Mouse (Mus musculus) stomach, embryonic 15.5 days (tissue): ENCODE data around the gene Atg2a. TPM values are rescaled to one million over a fixed set of nuclear protein-coding genes. Genes with fewer than 3 reads are reported as not detected.
A peak's percentile ranks its signal among the peaks of the same experiment; 100 is the strongest.

Experiments used
- ATAC-seq: fragments of 200-750 bp; cut with Nextera tagmentation; 2 replicates; pipeline ENCODE4 v1.8.0; 2017; ENCODE audit warnings: low read depth, moderate number of reproducible peaks, moderate TSS enrichment; ENCODE audit not compliant: insufficient read depth, low FRiP score
- H3K27ac ChIP-seq: fragments of 300-500 bp; sonication (generic); 2 replicates; pipeline ENCODE4 v1.5.1; 2015; ENCODE audit warnings: mild to moderate bottlenecking, inconsistent platforms
- H3K27me3 ChIP-seq: fragments of 300-500 bp; sonication (generic); replicated peaks from 2 replicates; pipeline ENCODE4 v1.6.1; 2015; ENCODE audit warnings: inconsistent platforms
- H3K36me3 ChIP-seq: fragments of 300-500 bp; sonication (generic); 2 replicates; pipeline ENCODE4 v1.6.1; 2015; ENCODE audit warnings: inconsistent platforms
- H3K4me1 ChIP-seq: fragments of 300-500 bp; sonication (generic); 2 replicates; pipeline ENCODE4 v1.6.1; 2015; ENCODE audit warnings: inconsistent platforms
- H3K4me2 ChIP-seq: fragments of 300-500 bp; sonication (generic); 2 replicates; pipeline ENCODE4 v1.6.1; 2015; ENCODE audit warnings: mild to moderate bottlenecking, inconsistent platforms
- H3K4me3 ChIP-seq: fragments of 300-500 bp; sonication (generic); replicated peaks from 2 replicates; pipeline ENCODE4 v1.5.1; 2015; ENCODE audit warnings: inconsistent platforms
- H3K9ac ChIP-seq: fragments of 300-500 bp; sonication (generic); 2 replicates; pipeline ENCODE4 v1.6.1; 2015; ENCODE audit warnings: inconsistent platforms
- H3K9me3 ChIP-seq: fragments of 300-500 bp; sonication (generic); 2 replicates; pipeline ENCODE4 v1.6.1; 2016; ENCODE audit warnings: inconsistent platforms
- WGBS: fragments of 180-500 bp; shearing (Covaris S2); methylation state at CpG from one replicate; pipeline ENCODE4 v1.1.7; 2015; 5-methylcytosine and 5-hydroxymethylcytosine counted together
- polyA plus RNA-seq: library from polyadenylated mRNA; unstranded; fragments of >200 nt; fragmentation: Nextera tagmentation; extraction: Ambion mirVana; gene quantifications from 2 replicates; pipeline ENCODE4 v1.2.1, GENCODE M21; 2015

The Atg2a gene
- polyA plus RNA-seq, 1 experiment from 2014 or later: 7.6 TPM

DNA sequence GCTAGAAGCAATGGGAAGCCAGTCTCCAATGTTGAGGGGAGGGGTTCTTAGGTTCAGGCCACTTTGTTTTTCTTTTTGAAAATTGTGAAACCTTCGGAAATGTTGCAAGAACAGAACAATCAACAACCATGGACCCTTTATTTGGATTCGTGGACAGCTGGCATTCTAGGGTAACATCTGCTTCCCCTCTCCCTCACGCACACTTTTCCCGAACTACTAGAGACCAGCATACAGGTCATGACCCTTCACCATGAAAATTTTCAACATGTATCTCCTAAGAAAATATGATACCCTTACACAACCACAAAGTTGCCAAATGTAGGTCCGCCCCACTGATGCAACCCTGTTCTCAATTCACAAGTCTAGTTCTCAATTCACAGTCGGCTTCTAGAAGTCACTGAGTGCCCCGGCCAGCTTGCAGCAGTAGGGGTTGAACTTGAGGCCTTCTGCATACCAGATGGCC lies 27.2 kb downstream of the Atg2a start:
- Histone ChIP-seq H3K9ac (no peak overlapping the region), H3K27me3 (no peaks in the 10 kb centered on the region), H3K27ac (no peak overlapping the region), H3K9me3 (no peaks in the 10 kb centered on the region), H3K4me1 (peaks cover 6% of the 10 kb centered on the region; the same call in 1 of the 2 replicates), H3K4me2 (no peak overlapping the region), H3K4me3 (no peak overlapping the region), H3K36me3 (no peaks in the 10 kb centered on the region)
- WGBS: 78% methylated on average over 7 of the region's 7 CpGs
- ATAC-seq: no peak

GRCm38 (mm10) chr19:6269798-6270475 lies 28.5 kb downstream of the Atg2a start:
- Histone ChIP-seq H3K27me3 (no peaks in the 10 kb centered on the region), H3K4me3 (no peak overlapping the region), H3K9me3 (no peaks in the 10 kb centered on the region), H3K4me2 (no peak overlapping the region), H3K4me1 (peaks cover 6% of the 10 kb centered on the region; the same call in 1 of the 2 replicates), H3K9ac (no peak overlapping the region), H3K27ac (no peak overlapping the region), H3K36me3 (no peaks in the 10 kb centered on the region)
- WGBS: 80% methylated on average over 8 of the region's 8 CpGs
- no peak for ATAC-seq

- peaks cover 9% of the 10 kb centered on the region for H3K4me1 ChIP-seq
- no peaks in the 10 kb centered on the region for H3K9me3 ChIP-seq
- no peaks in the 10 kb centered on the region for H3K36me3 ChIP-seq
- H3K27me3 ChIP-seq: no peaks in the 10 kb centered on the region
- 58% methylated on average over 9 of the region's 9 CpGs for WGBS
- no peak overlapping the region for H3K27ac ChIP-seq
- no peak for ATAC-seq
- H3K9ac ChIP-seq: no peak overlapping the region
- H3K4me2 ChIP-seq: no peak overlapping the region
- H3K4me3 ChIP-seq: no peak overlapping the region
Observed at GRCm38 (mm10) chr19:6270661-6271060, 29.2 kb downstream of the Atg2a start.

- no peaks in the 10 kb centered on the region for H3K9me3 ChIP-seq
- no peak overlapping the region for H3K9ac ChIP-seq
- no peak overlapping the region for H3K4me3 ChIP-seq
- H3K4me1 ChIP-seq: peaks cover 12% of the 10 kb centered on the region
- H3K27ac ChIP-seq: no peak overlapping the region
- H3K27me3 ChIP-seq: no peaks in the 10 kb centered on the region
- no peak overlapping the region for H3K4me2 ChIP-seq
- 32% methylated on average over 8 of the region's 8 CpGs for WGBS
- H3K36me3 ChIP-seq: no peaks in the 10 kb centered on the region
- ATAC-seq: no peak
Observed at GRCm38 (mm10) chr19:6271206-6271605, 29.7 kb downstream of the Atg2a start.

DNA sequence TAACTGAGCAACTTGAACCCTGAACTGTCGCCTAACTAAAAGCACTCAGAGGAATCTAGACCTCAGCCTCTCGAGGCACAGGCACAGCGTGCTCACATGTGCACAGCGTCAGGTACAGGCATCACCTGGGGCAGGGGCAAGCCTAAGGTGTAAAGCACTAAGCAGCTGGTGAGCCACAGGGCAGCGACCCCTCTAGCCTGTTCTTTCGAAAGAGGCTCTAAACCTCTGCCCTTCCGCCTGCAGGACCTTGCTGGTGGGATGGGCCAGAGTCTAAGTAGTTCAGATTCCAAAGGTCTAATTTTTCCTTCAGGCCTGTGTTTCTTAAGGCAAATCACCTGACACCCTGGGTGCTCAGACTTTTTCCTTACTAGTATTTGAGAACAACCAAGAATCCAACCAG lies 30.6 kb downstream of the Atg2a start:
- H3K27me3 ChIP-seq: no peaks in the 10 kb centered on the region
- no peak overlapping the region for H3K27ac ChIP-seq
- ATAC-seq: no peak

DNA sequence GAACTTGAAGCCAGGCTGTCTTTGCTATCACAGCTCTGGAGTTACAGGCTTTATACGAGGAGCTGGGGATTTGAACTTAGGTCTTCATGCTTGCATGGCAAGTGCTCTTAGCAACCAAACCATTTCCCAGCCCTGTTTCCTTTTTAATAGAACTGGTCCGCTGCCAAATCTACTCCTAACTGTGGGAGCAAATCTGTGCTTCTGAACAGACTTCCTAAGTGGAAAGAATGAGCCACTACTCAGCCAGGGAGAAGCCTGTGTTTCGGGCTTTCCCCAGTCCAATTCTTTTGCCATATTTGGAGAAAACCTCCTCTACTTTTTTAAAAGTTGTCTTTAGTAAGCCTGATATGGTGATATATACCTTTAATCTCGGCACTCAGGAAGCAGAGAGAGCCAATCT lies 31.3 kb downstream of the Atg2a start:
- Histone ChIP-seq H3K4me3 (no peak overlapping the region), H3K27ac (0 out of 2 replicates have a peak overlapping the region, but pooled peaks have one; percentile 3), H3K27me3 (no peaks in the 10 kb centered on the region), H3K9me3 (no peaks in the 10 kb centered on the region), H3K4me2 (no peak overlapping the region), H3K36me3 (no peaks in the 10 kb centered on the region), H3K4me1 (peaks cover 12% of the 10 kb centered on the region), H3K9ac (no peak overlapping the region)
- WGBS: 73% methylated on average over 4 of the region's 4 CpGs
- ATAC-seq: no peak

More for the DNA sequence above, 30.6 kb downstream of the Atg2a start:
- Histone ChIP-seq H3K4me2 (no peak overlapping the region), H3K36me3 (no peaks in the 10 kb centered on the region), H3K4me3 (no peak overlapping the region), H3K4me1 (peaks cover 12% of the 10 kb centered on the region), H3K9ac (no peak overlapping the region), H3K9me3 (no peaks in the 10 kb centered on the region)
- 64% methylated on average over 7 of the region's 7 CpGs for WGBS

GRCm38 (mm10) chr19:6273592-6273991 lies 32.1 kb downstream of the Atg2a start:
- H3K4me3 ChIP-seq: no peak overlapping the region
- ATAC-seq: no peak
- no peak overlapping the region for H3K9ac ChIP-seq

GRCm38 (mm10) chr19:6273998-6274608 lies 32.6 kb downstream of the Atg2a start:
- Histone ChIP-seq H3K27me3 (no peaks in the 10 kb centered on the region), H3K9ac (no peak overlapping the region), H3K36me3 (no peaks in the 10 kb centered on the region), H3K9me3 (no peaks in the 10 kb centered on the region), H3K4me2 (no peak overlapping the region), H3K4me3 (no peak overlapping the region), H3K27ac (no peak overlapping the region), H3K4me1 (peaks cover 26% of the 10 kb centered on the region)
- 84% methylated on average over 13 of the region's 13 CpGs for WGBS
- no peak for ATAC-seq

More at GRCm38 (mm10) chr19:6273592-6273991, 32.1 kb downstream of the Atg2a start:
- no peaks in the 10 kb centered on the region for H3K27me3 ChIP-seq
- no peak overlapping the region for H3K4me2 ChIP-seq
- H3K4me1 ChIP-seq: peaks cover 21% of the 10 kb centered on the region
- H3K27ac ChIP-seq: no peak overlapping the region
- WGBS: 74% methylated on average over 4 of the region's 4 CpGs
- no peaks in the 10 kb centered on the region for H3K9me3 ChIP-seq
- no peaks in the 10 kb centered on the region for H3K36me3 ChIP-seq

DNA sequence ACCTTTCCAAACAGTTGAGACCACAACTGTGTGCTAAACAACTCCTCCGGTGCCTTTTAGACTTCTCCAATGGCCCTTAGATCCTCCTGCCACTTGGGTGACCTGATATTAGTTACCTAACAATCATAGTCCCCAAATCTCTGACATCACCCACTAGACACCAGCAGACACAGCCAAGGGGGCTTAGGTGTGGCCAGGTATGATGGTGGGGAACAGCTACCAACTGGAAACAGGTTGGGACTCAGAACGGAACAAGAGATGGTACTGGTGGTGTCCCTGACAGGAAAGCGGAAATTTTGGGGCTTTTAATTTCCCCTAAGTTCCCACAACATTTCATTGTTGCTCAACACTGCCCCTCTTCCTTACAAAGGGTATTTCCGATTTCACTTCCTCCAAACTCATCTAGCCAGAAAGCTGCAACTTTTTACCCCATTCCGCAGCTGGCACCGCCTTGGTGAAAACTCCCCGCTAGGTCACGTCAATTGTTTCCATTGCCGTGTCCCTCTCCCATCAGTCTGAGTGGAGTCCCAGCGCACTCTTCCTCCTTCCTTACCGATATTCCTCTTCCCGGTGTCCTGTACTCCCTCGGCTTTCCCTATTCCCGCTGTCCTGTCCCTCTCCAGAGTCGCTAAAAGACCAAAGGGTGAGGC lies 34.4 kb downstream of the Atg2a start:
- Histone ChIP-seq H3K27me3 (no peaks in the 10 kb centered on the region), H3K4me1 (peaks cover 40% of the 10 kb centered on the region), H3K27ac (peak overlapping the region; percentile 88), H3K9me3 (no peaks in the 10 kb centered on the region), H3K4me3 (peak overlapping the region; percentile 87), H3K4me2 (peak overlapping the region; percentile 95), H3K36me3 (peaks cover under 1% of the 10 kb centered on the region; the same call in 1 of the 2 replicates), H3K9ac (peak overlapping the region; percentile 49; the same call in 1 of the 2 replicates)
- WGBS: 7% methylated on average over 15 of the region's 15 CpGs
- ATAC-seq: 0 out of 2 replicates have a peak, but pooled peaks have one; percentile 4

- Histone ChIP-seq H3K27ac (peak within 1 kb of the TSS; percentile 88), H3K9me3 (no peaks in the 10 kb centered on the region), H3K4me3 (peak within 1 kb of the TSS; percentile 87), H3K27me3 (no peaks in the 10 kb centered on the region), H3K4me1 (peaks cover 37% of the 10 kb centered on the region), H3K4me2 (peak within 1 kb of the TSS; percentile 95), H3K9ac (peak within 1 kb of the TSS; percentile 70), H3K36me3 (peaks cover 7% of the 10 kb centered on the region)
- ATAC-seq: peak; percentile 94
- under 1% methylated on average over 101 of the region's 106 CpGs for WGBS
Observed at GRCm38 (mm10) chr19:6276426-6277421, 35.3 kb downstream of the Atg2a start, which contains the start of gene Ehd1. Ehd1 (plus strand) TSS chr19:6276725.
